Mouse (Mus musculus): ENCODE data around the gene Slc30a1. TPM values are rescaled to one million over a fixed set of nuclear protein-coding genes. Genes with fewer than 3 reads are reported as not detected.

The Slc30a1 gene
- polyA plus RNA-seq, 1 experiment from 2014 or later: 1.7 TPM

- WGBS: under 1% methylated on average over 42 of the region's 43 CpGs
- Histone ChIP-seq H3K4me1 (peaks cover 44% of the 10 kb centered on the region), H3K36me3 (peaks cover 22% of the 10 kb centered on the region), H3K4me3 (peak overlapping the region; percentile 96), H3K9ac (peak overlapping the region; percentile 89), H3K4me2 (peak overlapping the region; percentile 94), H3K27me3 (0 out of 2 replicates have a peak, but pooled peaks cover 3% of the 10 kb centered on the region), H3K27ac (peak overlapping the region; percentile 89), H3K9me3 (no peaks in the 10 kb centered on the region)
- 0 out of 2 replicates have a peak, but pooled peaks have one; percentile 29 for ATAC-seq (ENCODE audit: insufficient number of reproducible peaks, insufficient read depth, low FRiP score, low TSS enrichment, low read depth)
These were observed 854 bp downstream of the Slc30a1 start for GRCm38 (mm10) chr1:191907431-191907810.

GRCm38 (mm10) chr1:191908906-191909305 is 2.3 kb downstream of the Slc30a1 start:
- H3K4me1 ChIP-seq: peaks cover 44% of the 10 kb centered on the region
- H3K27me3 ChIP-seq: 0 out of 2 replicates have a peak, but pooled peaks cover 3% of the 10 kb centered on the region
- 91% methylated on average over 15 of the region's 15 CpGs for WGBS

GRCm38 (mm10) chr1:191909316-191909715 is 2.7 kb downstream of the Slc30a1 start:
- 95% methylated on average over 14 of the region's 14 CpGs for WGBS
- 0 out of 2 replicates have a peak overlapping the region, but pooled peaks have one; percentile 94 for H3K4me2 ChIP-seq

More at GRCm38 (mm10) chr1:191908906-191909305, 2.3 kb downstream of the Slc30a1 start:
- H3K36me3 ChIP-seq: peaks cover 22% of the 10 kb centered on the region
- no peaks in the 10 kb centered on the region for H3K9me3 ChIP-seq
- H3K9ac ChIP-seq: no peak overlapping the region
- no peak for ATAC-seq (ENCODE audit: insufficient number of reproducible peaks, insufficient read depth, low FRiP score, low TSS enrichment, low read depth)
- no peak overlapping the region for H3K4me3 ChIP-seq
- H3K27ac ChIP-seq: no peak overlapping the region
- peak overlapping the region; percentile 94 for H3K4me2 ChIP-seq

GRCm38 (mm10) chr1:191910646-191911045 is 4.1 kb downstream of the Slc30a1 start:
- Histone ChIP-seq H3K4me2 (peak overlapping the region; percentile 34), H3K9ac (no peak overlapping the region), H3K27ac (no peak overlapping the region), H3K4me1 (peaks cover 41% of the 10 kb centered on the region), H3K9me3 (no peaks in the 10 kb centered on the region), H3K36me3 (peaks cover 22% of the 10 kb centered on the region), H3K4me3 (no peak overlapping the region), H3K27me3 (no peaks in the 10 kb centered on the region)
- ATAC-seq (ENCODE audit: insufficient number of reproducible peaks, insufficient read depth, low FRiP score, low TSS enrichment, low read depth): no peak
- WGBS: 74% methylated on average over 3 of the region's 3 CpGs

More at GRCm38 (mm10) chr1:191909316-191909715, 2.7 kb downstream of the Slc30a1 start:
- no peak overlapping the region for H3K9ac ChIP-seq
- no peaks in the 10 kb centered on the region for H3K9me3 ChIP-seq
- no peak overlapping the region for H3K27ac ChIP-seq
- no peak for ATAC-seq (ENCODE audit: insufficient number of reproducible peaks, insufficient read depth, low FRiP score, low TSS enrichment, low read depth)
- H3K4me3 ChIP-seq: no peak overlapping the region; the same call in 1 of the 2 replicates
- H3K4me1 ChIP-seq: peaks cover 44% of the 10 kb centered on the region
- H3K27me3 ChIP-seq: 0 out of 2 replicates have a peak, but pooled peaks cover 3% of the 10 kb centered on the region
- peaks cover 22% of the 10 kb centered on the region for H3K36me3 ChIP-seq

GRCm38 (mm10) chr1:191911067-191911668 is 4.6 kb downstream of the Slc30a1 start:
- H3K9me3 ChIP-seq: no peaks in the 10 kb centered on the region
- WGBS: 80% methylated on average over 3 of the region's 3 CpGs
- ATAC-seq (ENCODE audit: insufficient number of reproducible peaks, insufficient read depth, low FRiP score, low TSS enrichment, low read depth): no peak
- no peak overlapping the region for H3K27ac ChIP-seq
- no peak overlapping the region for H3K4me3 ChIP-seq
- peaks cover 38% of the 10 kb centered on the region for H3K4me1 ChIP-seq
- H3K9ac ChIP-seq: no peak overlapping the region
- H3K4me2 ChIP-seq: peak overlapping the region; percentile 11; the same call in 1 of the 2 replicates
- no peaks in the 10 kb centered on the region for H3K27me3 ChIP-seq
- peaks cover 22% of the 10 kb centered on the region for H3K36me3 ChIP-seq

GRCm38 (mm10) chr1:191914647-191915046 is 8.1 kb downstream of the Slc30a1 start:
- H3K4me3 ChIP-seq: no peak overlapping the region
- no peaks in the 10 kb centered on the region for H3K9me3 ChIP-seq
- peaks cover 15% of the 10 kb centered on the region for H3K4me1 ChIP-seq
- no peak for ATAC-seq (ENCODE audit: insufficient number of reproducible peaks, insufficient read depth, low FRiP score, low TSS enrichment, low read depth)
- no peaks in the 10 kb centered on the region for H3K27me3 ChIP-seq
- WGBS: 90% methylated on average over 6 of the region's 6 CpGs
- H3K27ac ChIP-seq: no peak overlapping the region
- peaks cover 10% of the 10 kb centered on the region for H3K36me3 ChIP-seq
- H3K9ac ChIP-seq: no peak overlapping the region
- H3K4me2 ChIP-seq: no peak overlapping the region

GRCm38 (mm10) chr1:191915586-191915985 is 9.0 kb downstream of the Slc30a1 start:
- Histone ChIP-seq H3K4me2 (no peak overlapping the region), H3K4me1 (peaks cover 8% of the 10 kb centered on the region; the same call in 1 of the 2 replicates), H3K4me3 (no peak overlapping the region), H3K27me3 (no peaks in the 10 kb centered on the region), H3K36me3 (peaks cover 7% of the 10 kb centered on the region; the same call in 1 of the 2 replicates), H3K9me3 (no peaks in the 10 kb centered on the region), H3K27ac (no peak overlapping the region), H3K9ac (no peak overlapping the region)
- no peak for ATAC-seq (ENCODE audit: insufficient number of reproducible peaks, insufficient read depth, low FRiP score, low TSS enrichment, low read depth)
- 71% methylated on average over 1 of the region's 1 CpGs for WGBS

GRCm38 (mm10) chr1:191916876-191917275 is 10.3 kb downstream of the Slc30a1 start:
- Histone ChIP-seq H3K9ac (no peak overlapping the region), H3K27me3 (no peaks in the 10 kb centered on the region), H3K9me3 (peaks cover 4% of the 10 kb centered on the region; the same call in 1 of the 2 replicates), H3K4me3 (no peak overlapping the region), H3K27ac (no peak overlapping the region), H3K36me3 (no peaks in the 10 kb centered on the region), H3K4me1 (0 out of 2 replicates have a peak, but pooled peaks cover 1% of the 10 kb centered on the region), H3K4me2 (no peak overlapping the region)
- WGBS: 64% methylated on average over 5 of the region's 5 CpGs
- ATAC-seq (ENCODE audit: insufficient number of reproducible peaks, insufficient read depth, low FRiP score, low TSS enrichment, low read depth): no peak

- H3K36me3 ChIP-seq: no peaks in the 10 kb centered on the region
These were observed 12.8 kb downstream of the Slc30a1 start for GRCm38 (mm10) chr1:191919336-191919735.

GRCm38 (mm10) chr1:191921701-191922100 is 15.1 kb downstream of the Slc30a1 start:
- no peaks in the 10 kb centered on the region for H3K36me3 ChIP-seq
- H3K27me3 ChIP-seq: no peaks in the 10 kb centered on the region
- H3K4me1 ChIP-seq: peaks cover 3% of the 10 kb centered on the region
- peaks cover 4% of the 10 kb centered on the region; the same call in 1 of the 2 replicates for H3K9me3 ChIP-seq
- H3K9ac ChIP-seq: no peak overlapping the region
- 94% methylated on average over 3 of the region's 3 CpGs for WGBS
- no peak for ATAC-seq (ENCODE audit: insufficient number of reproducible peaks, insufficient read depth, low FRiP score, low TSS enrichment, low read depth)
- H3K4me3 ChIP-seq: no peak overlapping the region
- no peak overlapping the region for H3K27ac ChIP-seq
- no peak overlapping the region for H3K4me2 ChIP-seq

More at GRCm38 (mm10) chr1:191919336-191919735, 12.8 kb downstream of the Slc30a1 start:
- 81% methylated on average over 2 of the region's 2 CpGs for WGBS
- Histone ChIP-seq H3K27me3 (no peaks in the 10 kb centered on the region), H3K9ac (no peak overlapping the region), H3K4me1 (no peaks in the 10 kb centered on the region), H3K4me3 (no peak overlapping the region), H3K4me2 (no peak overlapping the region), H3K27ac (no peak overlapping the region), H3K9me3 (peaks cover 4% of the 10 kb centered on the region; the same call in 1 of the 2 replicates)
- no peak for ATAC-seq (ENCODE audit: insufficient number of reproducible peaks, insufficient read depth, low FRiP score, low TSS enrichment, low read depth)

- no peak overlapping the region for H3K9ac ChIP-seq
- 49% methylated on average over 4 of the region's 4 CpGs for WGBS
- H3K9me3 ChIP-seq: peaks cover 4% of the 10 kb centered on the region; the same call in 1 of the 2 replicates
- H3K27ac ChIP-seq: no peak overlapping the region
- H3K27me3 ChIP-seq: no peaks in the 10 kb centered on the region
- ATAC-seq (ENCODE audit: insufficient number of reproducible peaks, insufficient read depth, low FRiP score, low TSS enrichment, low read depth): no peak
- H3K4me2 ChIP-seq: no peak overlapping the region
- H3K4me1 ChIP-seq: peaks cover 21% of the 10 kb centered on the region
- H3K4me3 ChIP-seq: no peak overlapping the region
- H3K36me3 ChIP-seq: no peaks in the 10 kb centered on the region
These were observed 18.9 kb downstream of the Slc30a1 start for GRCm38 (mm10) chr1:191925496-191925895.

GRCm38 (mm10) chr1:191926681-191927080 is 20.1 kb downstream of the Slc30a1 start:
- WGBS: 57% methylated on average over 3 of the region's 3 CpGs
- H3K4me3 ChIP-seq: no peak overlapping the region
- H3K27me3 ChIP-seq: no peaks in the 10 kb centered on the region
- peaks cover 21% of the 10 kb centered on the region for H3K4me1 ChIP-seq
- H3K27ac ChIP-seq: no peak overlapping the region
- no peak for ATAC-seq (ENCODE audit: insufficient number of reproducible peaks, insufficient read depth, low FRiP score, low TSS enrichment, low read depth)
- no peaks in the 10 kb centered on the region for H3K36me3 ChIP-seq
- H3K4me2 ChIP-seq: no peak overlapping the region
- no peaks in the 10 kb centered on the region for H3K9me3 ChIP-seq
- no peak overlapping the region for H3K9ac ChIP-seq

Data from embryonic facial prominence, embryonic 13.5 days (tissue).